Mouse (Mus musculus) adrenal gland, adult 18-20 months (tissue): ENCODE results near the gene Tapbp. TPM values are rescaled to one million over a fixed set of nuclear protein-coding genes. Genes with fewer than 3 reads are reported as not detected.
"Not testable (repeated sequence)": the region's sequence is repeated elsewhere in the genome, so short reads cannot be mapped to it uniquely, and the experiment has no call there.

Experiments
- DNase-seq, 2 experiments: peaks; one replicate each; pipeline ENCODE4 v3.0.0; 2021 to 2022; ENCODE audit warnings: low spot score in 2 of 2
- total RNA-seq, 2 experiments: library from RNA; stranded (reverse); gene quantifications; 1 replicate in 1 of 2; 2 replicates in 1 of 2; pipeline ENCODE4 v1.2.3; 2021

Tapbp gene
- total RNA-seq, 2 experiments from 2014 or later, result 179 to 234 TPM

DNA sequence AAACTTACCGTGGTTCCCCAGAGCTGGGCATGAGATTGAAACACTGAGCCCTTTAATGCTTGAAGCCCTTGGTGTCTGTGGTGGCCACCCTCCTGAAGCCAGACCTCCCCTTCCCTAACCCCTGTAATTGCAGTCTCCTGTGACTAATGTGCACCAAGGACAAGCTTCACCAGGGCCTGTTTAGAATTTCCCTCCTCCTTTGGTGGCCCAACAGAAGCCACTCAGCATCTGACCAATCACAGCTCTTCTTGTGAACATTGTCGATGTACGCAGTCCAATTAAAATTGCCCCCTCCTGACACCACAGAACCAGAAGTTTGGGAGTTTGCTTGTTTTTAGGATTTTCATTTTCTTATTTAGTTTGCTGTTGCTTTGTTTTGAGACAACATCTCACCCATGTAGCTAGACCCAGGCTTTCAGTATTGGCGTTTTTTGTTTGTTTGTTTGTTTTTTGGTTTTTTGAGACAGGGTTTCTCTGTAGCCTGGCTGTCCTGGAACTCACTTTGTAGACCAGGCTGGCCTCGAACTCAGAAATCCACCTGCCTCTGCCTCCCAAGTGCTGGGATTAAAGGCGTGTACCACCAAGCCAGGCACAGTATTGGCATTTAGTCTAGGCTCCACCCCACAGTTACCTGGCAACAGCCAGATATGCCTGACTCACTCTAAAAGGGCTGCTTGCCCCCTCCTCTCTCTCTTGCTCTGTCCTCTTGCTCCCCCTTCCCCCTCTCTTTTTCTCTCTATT, 11.6 kb upstream of the Tapbp start:
- DNase-seq, result not testable (repeated sequence)

DNA sequence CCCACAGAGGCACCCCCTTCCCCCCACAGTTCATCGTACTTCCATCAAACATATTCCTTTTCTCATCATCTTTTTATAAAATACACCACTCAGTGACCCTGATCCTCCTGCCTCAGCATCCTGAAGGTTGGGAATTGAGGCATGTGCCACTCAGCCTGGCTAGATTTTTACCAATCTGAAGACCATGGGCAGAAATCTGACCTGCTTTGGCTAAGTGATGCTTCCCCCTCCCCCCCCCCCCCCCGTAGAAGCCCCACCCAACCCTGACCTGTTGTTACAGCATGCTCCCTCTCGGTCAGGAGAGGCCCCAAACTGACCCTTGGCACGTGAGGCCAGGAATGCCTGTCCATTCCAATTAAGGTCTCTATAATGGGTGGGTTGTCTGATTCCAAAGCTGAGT, 10.9 kb upstream of the Tapbp start, which contains the start of gene Platr17:
Gene Platr17, plus strand, starts transcription at position 301 of the 400 bp plus-strand sequence.
- not testable (repeated sequence) for DNase-seq

GRCm38 (mm10) chr17:33908331-33909076, 7.2 kb upstream of the Tapbp start:
- DNase-seq, result peak in 1 of 2 experiments; percentile 56

- DNase-seq, result peak; percentile 97 to 99
Measured at GRCm38 (mm10) chr17:33909077-33909868, 6.4 kb upstream of the Tapbp start, which contains the start of gene Daxx. Gene Daxx, plus strand, starts transcription at chr17:33909414.

GRCm38 (mm10) chr17:33909869-33910250, 5.8 kb upstream of the Tapbp start:
- peak; percentile 46 to 55 for DNase-seq

- DNase-seq, result no peak
Measured at GRCm38 (mm10) chr17:33910346-33911051, 5.2 kb upstream of the Tapbp start.

DNA sequence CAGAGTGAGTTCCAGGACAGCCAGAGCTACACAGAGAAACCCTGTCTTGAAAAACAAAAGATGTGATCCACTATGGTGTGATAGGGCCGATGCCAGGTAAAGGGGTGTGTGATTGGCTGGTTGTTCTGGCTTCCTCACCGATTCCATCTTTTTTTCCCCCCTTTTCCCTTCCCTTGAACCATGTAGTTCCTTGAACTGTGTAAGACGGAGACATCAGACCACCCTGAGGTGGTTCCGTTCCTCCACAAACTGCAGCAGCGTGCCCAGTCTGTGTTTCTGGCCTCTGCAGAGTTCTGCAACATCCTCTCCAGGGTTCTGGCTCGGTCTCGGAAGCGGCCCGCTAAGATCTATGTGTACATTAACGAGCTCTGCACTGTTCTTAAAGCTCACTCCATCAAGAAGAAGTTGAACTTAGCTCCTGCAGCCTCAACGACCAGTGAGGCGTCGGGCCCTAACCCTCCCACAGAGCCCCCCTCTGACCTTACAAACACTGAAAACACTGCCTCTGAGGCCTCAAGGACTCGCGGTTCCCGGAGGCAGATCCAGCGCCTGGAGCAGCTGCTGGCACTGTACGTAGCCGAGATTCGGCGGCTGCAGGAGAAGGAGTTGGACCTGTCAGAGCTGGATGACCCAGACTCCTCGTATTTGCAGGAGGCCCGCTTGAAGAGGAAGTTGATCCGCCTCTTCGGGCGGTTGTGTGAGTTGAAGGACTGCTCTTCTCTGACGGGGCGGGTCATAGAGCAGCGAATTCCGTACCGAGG, 4.5 kb upstream of the Tapbp start:
- no peak for DNase-seq

GRCm38 (mm10) chr17:33911813-33912414, 3.8 kb upstream of the Tapbp start:
- DNase-seq, result no peak

GRCm38 (mm10) chr17:33913264-33913663, 2.4 kb upstream of the Tapbp start:
- no peak for DNase-seq

DNA sequence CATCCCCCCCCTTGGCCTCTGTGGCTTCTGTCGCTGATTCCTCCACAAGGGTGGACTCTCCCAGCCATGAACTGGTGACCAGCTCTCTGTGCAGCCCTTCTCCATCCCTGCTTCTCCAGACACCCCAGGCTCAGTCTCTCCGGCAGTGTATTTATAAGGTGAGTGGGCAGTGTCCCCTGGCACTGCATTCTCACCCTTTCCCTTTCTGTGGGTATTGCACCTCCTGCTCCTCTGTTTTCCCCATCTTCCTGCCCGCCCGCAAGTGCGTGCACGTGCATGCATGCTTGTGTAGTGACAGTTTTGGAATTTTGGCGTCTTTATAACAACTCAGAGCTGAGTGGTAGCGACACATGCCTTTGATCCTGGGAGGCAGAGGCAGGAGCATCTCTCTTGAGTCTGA, 1.8 kb upstream of the Tapbp start:
- peak in 1 of 2 experiments; percentile 23 for DNase-seq

- peak in 1 of 2 experiments; percentile 29 for DNase-seq
Measured at GRCm38 (mm10) chr17:33914969-33915391, 719 bp upstream of the Tapbp start.

GRCm38 (mm10) chr17:33916294-33916693, 595 bp downstream of the Tapbp start:
- no peak for DNase-seq

DNA sequence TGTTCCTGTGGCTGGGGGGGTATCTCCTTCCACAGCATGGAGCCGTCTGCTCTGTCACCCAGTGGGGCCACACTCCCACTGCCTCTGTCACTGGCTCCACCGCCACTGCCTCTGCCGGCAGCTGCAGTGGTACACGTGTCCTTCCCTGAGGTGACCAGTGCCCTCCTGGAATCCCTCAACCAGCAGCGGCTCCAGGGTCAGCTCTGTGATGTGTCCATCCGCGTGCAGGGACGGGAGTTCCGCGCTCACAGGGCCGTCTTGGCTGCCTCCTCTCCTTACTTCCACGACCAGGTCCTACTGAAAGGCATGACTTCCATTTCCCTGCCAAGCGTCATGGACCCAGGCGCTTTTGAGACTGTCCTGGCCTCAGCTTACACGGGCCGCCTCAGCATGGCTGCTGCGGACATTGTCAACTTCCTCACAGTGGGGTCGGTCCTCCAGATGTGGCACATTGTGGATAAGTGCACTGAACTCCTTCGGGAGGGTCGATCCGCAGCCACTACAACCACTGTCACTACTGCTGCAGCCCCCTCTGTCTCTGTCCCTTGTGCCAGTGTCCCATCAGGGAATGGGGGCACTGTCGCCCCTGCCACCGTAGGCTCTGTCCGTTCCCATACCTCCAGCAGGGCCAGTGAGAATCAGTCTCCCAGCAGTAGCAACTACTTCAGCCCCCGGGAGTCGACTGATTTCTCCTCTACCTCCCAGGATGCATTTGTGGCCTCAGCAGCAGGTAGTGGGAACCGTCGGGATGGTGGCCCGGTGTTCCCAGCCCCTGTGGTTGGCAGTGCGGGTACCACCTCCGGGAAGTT, 1.4 kb downstream of the Tapbp start:
- peak in 1 of 2 experiments; percentile 32 for DNase-seq

DNA sequence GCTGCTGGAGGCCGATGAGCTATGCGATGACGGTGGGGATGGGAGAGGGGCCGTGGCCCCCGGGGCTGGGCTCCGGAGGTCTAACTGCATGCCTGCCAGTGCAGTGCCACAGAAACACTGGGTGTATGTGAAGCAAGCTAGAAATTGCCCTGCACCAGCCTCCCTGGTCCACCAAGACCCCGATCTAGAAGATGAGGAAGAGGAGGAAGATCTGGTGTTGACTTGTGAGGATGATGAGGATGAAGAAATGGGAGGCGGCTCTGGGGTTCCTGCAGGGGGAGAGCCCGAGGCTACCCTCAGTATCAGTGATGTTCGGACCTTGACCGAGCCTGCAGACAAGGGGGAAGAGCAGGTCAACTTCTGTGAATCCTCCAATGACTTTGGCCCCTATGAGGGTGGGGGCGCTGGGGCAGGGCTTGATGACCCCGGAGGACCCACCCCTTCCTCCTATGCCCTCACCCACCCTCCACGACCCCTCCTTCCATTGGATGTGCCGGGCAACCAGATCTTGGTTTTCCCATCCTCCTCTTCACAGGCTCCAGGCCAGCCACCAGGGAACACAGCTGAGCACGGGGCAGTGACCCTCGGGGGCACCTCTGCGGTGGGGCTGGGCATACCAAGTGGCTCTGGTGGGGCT, 2.1 kb downstream of the Tapbp start:
- DNase-seq, result peak in 1 of 2 experiments; percentile 27

GRCm38 (mm10) chr17:33918293-33919203, 2.8 kb downstream of the Tapbp start:
- peak in 1 of 2 experiments; percentile 41 for DNase-seq

- peak; percentile 73 to 75 for DNase-seq
Measured at GRCm38 (mm10) chr17:33919351-33920281, 3.9 kb downstream of the Tapbp start.
